In genomic region chr8:71305988-71306387, GRCm38 (mm10) we compare ENCODE assay signal across 20 mouse cellular contexts. TPM values are rescaled to one million over a fixed set of nuclear protein-coding genes. Genes with fewer than 3 reads are reported as not detected.
DNase-seq lines count a peak whose midpoint lies in the region; ATAC-seq and TF ChIP-seq lines count a peak whose summit lies in the region.
"Had no signal": no experiment of that assay in that cellular context is flagged by ENCODE, and none has a peak within 500 bp of the region (broad histone marks: within the 10 kb centered on the region; RNA-seq: fewer than 3 reads in every experiment).

No protein-coding gene starts in this region.

- no peak overlapping the region for H3K4me3 ChIP-seq in kidney, postnatal 0 days (replicated peaks; ENCODE audit: low read depth, low read length)
- no peak overlapping the region for H3K4me3 ChIP-seq in intestine, postnatal 0 days (ENCODE audit: low read depth, low read length)
- H3K4me3 ChIP-seq: forebrain, embryonic 10.5 days; limb, embryonic 15.5 days; lung, embryonic 15.5 days had no signal

- intact Hi-C loops in heart, postnatal 25 days (cut with DNase I) = no loop called here
- intact Hi-C loops in gastrocnemius, postnatal 14 days (cut with DNase I; ENCODE audit: low total_unique reads) = no loop called here

- H3K36me3 ChIP-seq in kidney, postnatal 0 days (ENCODE audit: insufficient read depth, low read length) = no peaks in the 10 kb centered on the region
- peaks cover 8% of the 10 kb centered on the region; the same call in 1 of the 2 replicates for H3K36me3 ChIP-seq in intestine, postnatal 0 days (ENCODE audit: control insufficient read depth, insufficient read depth)

- H3K27ac ChIP-seq in kidney, postnatal 0 days = no peak overlapping the region
- peak overlapping the region; percentile 55; the same call in 1 of the 2 replicates for H3K27ac ChIP-seq in intestine, postnatal 0 days (ENCODE audit: low read depth, low read length)
- H3K27ac ChIP-seq: forebrain, embryonic 10.5 days; limb, embryonic 15.5 days; lung, embryonic 15.5 days; macrophage had no signal

- 52% methylated on average over 1 of the region's 1 CpGs for WGBS in kidney, postnatal 0 days
- 44% methylated on average over 1 of the region's 1 CpGs for WGBS in intestine, postnatal 0 days

- H3K27me3 ChIP-seq in kidney, postnatal 0 days (ENCODE audit: insufficient read depth, low read length) = no peaks in the 10 kb centered on the region
- H3K27me3 ChIP-seq in intestine, postnatal 0 days (replicated peaks; ENCODE audit: control insufficient read depth, insufficient read depth, low read length) = no peaks in the 10 kb centered on the region
- H3K27me3 ChIP-seq: limb, embryonic 15.5 days; lung, embryonic 15.5 days had no signal

- no peak overlapping the region for H3K4me2 ChIP-seq in kidney, postnatal 0 days (ENCODE audit: low read length)
- H3K4me2 ChIP-seq in intestine, postnatal 0 days (replicated peaks; ENCODE audit: low read depth) = no peak overlapping the region
- H3K4me2 ChIP-seq: limb, embryonic 15.5 days; lung, embryonic 15.5 days; midbrain, embryonic 11.5 days had no signal

- peak; percentile 89 for DNase-seq in heart, adult 11 months
- no peak for DNase-seq in heart, postnatal 25 days (ENCODE audit: low spot score)
- DNase-seq in kidney, postnatal 0 days (ENCODE audit: low spot score) = peak; percentile 14
- DNase-seq in kidney, postnatal 4 days = no peak
- peak; percentile 34 for DNase-seq in A20 (ENCODE audit: low read depth, low spot score)
- no peak for DNase-seq in embryo, embryonic 9.5 days (ENCODE audit: extremely low spot score)
- DNase-seq in gastrocnemius, postnatal 14 days = no peak
- DNase-seq: adrenal gland, adult 2 months; cerebellum, adult 11 months; cerebellum, postnatal 10 days; gastrocnemius, postnatal 25 days; left cerebral cortex, postnatal 4 days; thymus, postnatal 25 days had no signal

- no peaks in the 10 kb centered on the region for H3K4me1 ChIP-seq in kidney, postnatal 0 days (replicated peaks; ENCODE audit: insufficient read depth, low read length)
- no peaks in the 10 kb centered on the region for H3K4me1 ChIP-seq in intestine, postnatal 0 days (replicated peaks; ENCODE audit: control insufficient read depth, insufficient read depth, low read length)
- H3K4me1 ChIP-seq: forebrain, embryonic 10.5 days; limb, embryonic 15.5 days; lung, embryonic 15.5 days had no signal

- H3K9ac ChIP-seq in kidney, postnatal 0 days (ENCODE audit: low read depth, low read length) = no peak overlapping the region
- H3K9ac ChIP-seq in intestine, postnatal 0 days (ENCODE audit: low read depth, low read length) = no peak overlapping the region
- H3K9ac ChIP-seq: limb, embryonic 15.5 days; lung, embryonic 15.5 days had no signal

- TF ChIP-seq CTCF in kidney, postnatal 0 days (IDR thresholded peaks at IDR 0.05; ENCODE audit: low read depth) = no peak
- peak; percentile 54 for TF ChIP-seq CTCF in intestine, postnatal 0 days (IDR thresholded peaks at IDR 0.05; ENCODE audit: low read depth)

- no peaks in the 10 kb centered on the region for H3K9me3 ChIP-seq in kidney, postnatal 0 days (replicated peaks; ENCODE audit: low read length)
- H3K9me3 ChIP-seq in intestine, postnatal 0 days (ENCODE audit: control insufficient read depth) = 0 out of 2 replicates have a peak, but pooled peaks cover 5% of the 10 kb centered on the region
- H3K9me3 ChIP-seq: limb, embryonic 15.5 days; lung, embryonic 15.5 days had no signal

- peak; percentile 71 for ATAC-seq in kidney, postnatal 0 days (replicated peaks; ENCODE audit: low FRiP score, low read depth)
- peak; percentile 89 for ATAC-seq in intestine, postnatal 0 days
- ATAC-seq: forebrain, embryonic 16.5 days had no signal

RNA-seq across cellular contexts. Expression of gene Haus8, which starts 33.3 kb away (rescaled TPM):
- 10 to 100 TPM; 31.6 to 36.1 TPM for total RNA-seq in heart, postnatal 25 days (2021)
- polyA plus RNA-seq in kidney, postnatal 0 days (2015; fragmentation: Nextera tagmentation; extraction: Ambion mirVana) = 21.9 and 25.5 TPM in 2 replicates
- polyA plus RNA-seq in intestine, postnatal 0 days (2015; fragmentation: Nextera tagmentation; extraction: Ambion mirVana) = 12.9 and 13.1 TPM in 2 replicates
- total RNA-seq in gastrocnemius, postnatal 14 days (2021) = 1 to 10 TPM; 6.4 to 8.2 TPM

RNA-seq across cellular contexts. Expression of gene Myo9b, which starts 33.5 kb away (rescaled TPM):
- total RNA-seq in heart, postnatal 25 days (2021) = 10 to 100 TPM; 26.2 to 28.6 TPM
- polyA plus RNA-seq in kidney, postnatal 0 days (2015; fragmentation: Nextera tagmentation; extraction: Ambion mirVana) = 10.0 and 11.5 TPM in 2 replicates
- 6.5 and 7.2 TPM in 2 replicates for polyA plus RNA-seq in intestine, postnatal 0 days (2015; fragmentation: Nextera tagmentation; extraction: Ambion mirVana)
- 10 to 100 TPM; 12.7 to 15.0 TPM for total RNA-seq in gastrocnemius, postnatal 14 days (2021)

Comparison
In these comparisons a context has a peak if more than half of its experiments do, and no peak if none do; other contexts are left out.
1. DNase-seq: peak in heart, adult 11 months (single experiment), kidney, postnatal 0 days (single experiment) and A20 (single experiment); none in heart, postnatal 25 days (single experiment), kidney, postnatal 4 days (0 of 2), embryo, embryonic 9.5 days (single experiment) and gastrocnemius, postnatal 14 days (single experiment).